Mouse (Mus musculus): Measurements from ENCODE around the gene Ddx50.
A peak's percentile ranks its signal among the peaks of the same experiment; 100 is the strongest.
"Not testable (repeated sequence)": the region's sequence is repeated elsewhere in the genome, so short reads cannot be mapped to it uniquely, and the experiment has no call there.

The Ddx50 gene

GRCm38 (mm10) chr10:62601053-62601791, 49.8 kb downstream of the Ddx50 start:
- DNase-seq (ENCODE audit: low read depth, low spot score) = peak; percentile 38

- no peak for DNase-seq (ENCODE audit: low read depth, low spot score)
Measured at GRCm38 (mm10) chr10:62600056-62600455, 51.0 kb downstream of the Ddx50 start.

GRCm38 (mm10) chr10:62599311-62599710, 51.7 kb downstream of the Ddx50 start:
- DNase-seq (ENCODE audit: low read depth, low spot score) = not testable (repeated sequence)

- no peak for DNase-seq (ENCODE audit: low read depth, low spot score)
Measured at GRCm38 (mm10) chr10:62592496-62592895, 58.5 kb downstream of the Ddx50 start.

GRCm38 (mm10) chr10:62590200-62590599, 60.8 kb downstream of the Ddx50 start:
- peak; percentile 94 for DNase-seq (ENCODE audit: low read depth, low spot score)

- no peak for DNase-seq (ENCODE audit: low read depth, low spot score)
Measured at GRCm38 (mm10) chr10:62588616-62589015, 62.4 kb downstream of the Ddx50 start.

GRCm38 (mm10) chr10:62583245-62583644, 67.8 kb downstream of the Ddx50 start:
- DNase-seq (ENCODE audit: low read depth, low spot score) = no peak

- peak; percentile 20 for DNase-seq (ENCODE audit: low read depth, low spot score)
Measured at GRCm38 (mm10) chr10:62582701-62583100, 68.3 kb downstream of the Ddx50 start.

- DNase-seq (ENCODE audit: low read depth, low spot score) = no peak
Measured at GRCm38 (mm10) chr10:62582263-62582662, 68.8 kb downstream of the Ddx50 start.

- not testable (repeated sequence) for DNase-seq (ENCODE audit: low read depth, low spot score)
Measured at GRCm38 (mm10) chr10:62579129-62579528, 71.9 kb downstream of the Ddx50 start.

GRCm38 (mm10) chr10:62578338-62579100, 72.5 kb downstream of the Ddx50 start, which contains the start of gene Kif1bp:
Kif1bp (minus strand) TSS chr10:62578457.
- peak; percentile 99 for DNase-seq (ENCODE audit: low read depth, low spot score)

- DNase-seq (ENCODE audit: low read depth, low spot score) = peak; percentile 73
Measured at GRCm38 (mm10) chr10:62577673-62578337, 73.2 kb downstream of the Ddx50 start.

GRCm38 (mm10) chr10:62575001-62575400, 76.0 kb downstream of the Ddx50 start:
- no peak for DNase-seq (ENCODE audit: low read depth, low spot score)

- DNase-seq (ENCODE audit: low read depth, low spot score) = no peak
Measured at GRCm38 (mm10) chr10:62570126-62570871, 80.7 kb downstream of the Ddx50 start.

- DNase-seq (ENCODE audit: low read depth, low spot score) = no peak
Measured at GRCm38 (mm10) chr10:62568861-62569260, 82.2 kb downstream of the Ddx50 start.
